Mouse (Mus musculus) common myeloid progenitor, adult 5-6 weeks (primary cell): ENCODE data around the gene Kirrel. TPM values are rescaled to one million over a fixed set of nuclear protein-coding genes. Genes with fewer than 3 reads are reported as not detected.

ENCODE experiments used
- ATAC-seq: replicated peaks from 2 replicates; pipeline ENCODE4 v1.8.0; 2016; ENCODE audit warnings: low read depth, mild to moderate bottlenecking, moderate TSS enrichment, inconsistent platforms; ENCODE audit not compliant: poor library complexity, severe bottlenecking
- total RNA-seq: library from RNA; stranded (forward); fragments of 200-1000, 187-1606 nt; gene quantifications from 2 replicates; pipeline ENCODE4 v1.2.3, GENCODE M21; 2017

Gene Kirrel
- total RNA-seq: 0.41 TPM in 1 of 2 replicates, not detected in the other

DNA sequence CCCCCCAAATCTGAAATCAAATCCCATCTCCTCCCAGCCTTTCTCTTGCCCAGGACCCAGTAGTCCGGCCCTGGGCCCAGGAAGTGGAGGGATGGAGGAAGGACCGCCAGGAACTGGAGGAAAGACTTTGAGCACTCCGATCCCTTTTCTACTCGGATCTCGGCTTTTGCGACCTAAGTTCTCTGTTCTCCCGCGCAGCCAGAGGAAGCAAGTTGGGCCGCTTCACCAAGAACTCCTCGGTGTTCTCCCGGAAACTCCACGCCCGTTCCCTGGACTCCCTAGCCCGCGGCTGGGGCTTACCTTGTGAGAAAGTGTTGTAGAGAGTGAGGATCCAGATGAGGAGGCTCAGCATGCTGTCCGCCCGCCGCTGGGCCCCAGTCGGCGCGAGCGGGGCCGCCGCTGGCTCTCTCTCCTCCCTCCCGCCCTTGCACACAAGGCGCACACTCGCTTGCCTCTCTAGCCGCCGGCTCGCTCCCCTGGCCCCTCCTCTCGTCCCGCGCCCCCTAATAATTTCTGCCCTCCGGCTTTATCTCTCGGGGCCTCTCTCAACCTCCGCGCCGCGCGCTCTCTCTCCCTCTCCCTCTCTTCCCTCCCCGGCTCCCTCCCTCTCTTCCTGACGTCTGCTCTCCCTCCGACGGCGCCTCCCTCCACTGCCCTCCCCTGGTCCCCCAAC lies at the start of gene Kirrel:
Gene Kirrel, minus strand, starts transcription at position 652 of the 673 bp plus-strand sequence.
- ATAC-seq: peak; percentile 68

DNA sequence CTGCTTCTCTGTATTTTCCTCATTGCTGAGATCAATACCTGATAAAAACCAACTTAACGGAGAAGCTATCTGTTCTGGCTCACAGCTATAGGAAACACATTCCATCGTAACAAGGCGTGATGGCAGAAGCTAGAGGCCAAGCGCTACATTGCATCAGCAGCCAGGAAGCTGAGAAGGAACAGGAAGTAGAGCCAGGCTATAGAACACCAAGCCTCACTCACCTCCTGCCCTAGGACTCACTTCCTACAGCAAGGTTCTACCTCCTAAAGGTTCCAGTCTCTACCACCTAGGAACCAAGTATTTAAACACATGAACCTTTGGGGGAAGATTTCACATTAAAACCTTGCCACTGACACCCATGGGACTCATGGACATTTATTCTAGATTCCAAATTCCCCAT lies 49.1 kb upstream of the Kirrel start:
- ATAC-seq: no peak

DNA sequence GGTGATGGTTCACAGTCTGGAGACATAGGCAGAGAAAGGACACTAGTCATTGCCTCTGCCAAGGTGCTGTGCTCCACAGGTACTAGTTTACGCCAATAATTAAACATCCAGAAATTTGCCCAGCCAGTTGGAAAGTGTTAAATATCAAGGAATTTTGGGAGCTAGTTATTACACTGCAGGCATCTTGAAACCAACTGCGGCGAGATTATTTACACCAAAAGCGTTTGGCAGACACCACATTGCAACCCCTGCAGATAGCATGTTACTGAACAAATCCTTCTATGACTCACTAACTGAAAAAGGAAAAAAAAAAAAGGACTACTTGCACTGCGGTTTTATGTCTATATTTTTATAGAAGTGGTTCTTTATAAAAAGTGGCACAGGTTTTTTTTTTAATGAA lies 47.8 kb upstream of the Kirrel start:
- no peak for ATAC-seq

GRCm38 (mm10) chr3:87215176-87215575 lies 40.6 kb upstream of the Kirrel start:
- ATAC-seq: no peak

DNA sequence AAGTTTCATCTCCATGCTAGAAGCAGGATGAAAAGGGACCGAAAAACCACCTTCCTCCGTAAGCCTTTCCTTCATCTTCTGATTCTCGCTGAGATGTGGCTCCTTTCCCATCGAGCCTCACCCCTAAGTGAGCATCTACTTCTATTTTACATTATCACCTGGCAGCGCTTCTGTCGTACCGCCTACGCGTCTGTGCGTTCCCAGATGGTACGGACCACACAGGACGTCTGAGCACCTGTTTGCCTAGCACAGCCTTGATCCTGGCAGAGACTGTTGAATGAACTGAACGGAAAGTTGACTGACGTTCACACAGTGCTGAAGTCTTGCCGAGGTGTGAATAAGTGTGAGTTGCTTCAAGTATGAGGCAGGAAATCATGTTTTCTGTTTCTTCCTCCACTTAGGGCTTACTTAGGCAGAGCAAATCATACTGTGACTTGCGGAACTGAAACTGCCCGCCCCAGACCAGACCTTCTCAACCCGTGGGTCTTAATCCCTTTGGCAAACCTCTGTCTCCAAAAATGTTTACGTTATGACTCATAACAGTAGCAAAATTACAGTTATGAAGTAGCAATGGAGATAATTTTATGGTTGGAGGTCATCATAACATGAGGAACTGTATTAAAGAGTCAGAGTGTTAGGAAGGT lies 39.8 kb upstream of the Kirrel start:
- no peak for ATAC-seq

DNA sequence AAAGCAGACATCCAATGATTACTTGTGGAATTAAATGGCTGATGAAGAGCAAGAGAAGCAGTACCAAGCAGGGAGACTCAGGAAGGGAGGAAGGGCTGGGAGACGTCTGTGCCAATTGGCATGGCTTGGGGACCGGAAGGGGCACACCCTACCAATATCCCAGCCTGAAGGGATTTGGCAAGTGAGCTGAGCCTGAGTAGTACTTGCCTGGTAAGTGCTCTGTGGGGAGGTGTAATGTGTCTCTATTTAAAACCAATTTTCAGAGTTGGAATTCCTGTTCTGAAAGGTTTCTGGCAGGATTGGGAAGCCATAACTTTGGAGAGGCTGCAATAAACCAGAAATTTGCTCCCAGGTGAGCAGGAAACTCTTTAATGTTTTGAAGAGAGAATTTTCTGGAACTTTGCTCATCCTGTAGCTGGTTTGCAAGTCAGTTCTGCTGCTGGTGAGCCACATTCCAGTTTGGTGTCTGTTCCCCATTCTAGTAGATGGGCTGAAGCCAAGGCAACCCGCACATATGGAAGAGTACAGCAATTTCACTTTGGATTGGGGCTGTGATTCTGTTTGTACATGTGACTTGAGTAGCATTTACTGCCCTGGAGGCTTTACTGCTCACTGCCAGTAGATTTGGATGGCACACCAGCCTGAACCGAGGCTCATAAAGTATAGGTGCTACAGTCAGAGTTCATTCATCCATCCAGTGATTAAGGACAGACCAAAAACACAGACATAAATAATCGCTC lies 32.0 kb upstream of the Kirrel start:
- no peak for ATAC-seq

GRCm38 (mm10) chr3:87196637-87197036 lies 22.1 kb upstream of the Kirrel start:
- ATAC-seq: no peak

DNA sequence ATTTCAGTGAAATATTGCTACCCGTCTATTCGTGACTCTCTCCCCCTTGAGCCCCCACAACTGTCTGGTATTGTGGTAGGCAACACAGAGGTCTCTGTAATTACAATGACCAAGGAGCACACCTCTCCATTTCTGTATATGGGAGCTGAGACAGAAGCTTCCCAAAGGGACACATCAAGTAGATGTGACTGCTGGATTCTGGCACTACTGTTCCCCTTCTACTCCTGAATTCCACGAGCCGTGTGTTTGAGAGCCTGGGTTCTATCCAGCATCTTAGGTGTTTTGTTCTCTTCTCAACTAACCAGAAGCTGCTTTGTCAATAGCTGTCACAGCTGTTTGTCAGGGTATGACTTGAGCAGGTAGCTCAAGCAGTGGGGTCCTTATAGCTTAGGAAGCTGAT lies 20.5 kb upstream of the Kirrel start:
- ATAC-seq: no peak

DNA sequence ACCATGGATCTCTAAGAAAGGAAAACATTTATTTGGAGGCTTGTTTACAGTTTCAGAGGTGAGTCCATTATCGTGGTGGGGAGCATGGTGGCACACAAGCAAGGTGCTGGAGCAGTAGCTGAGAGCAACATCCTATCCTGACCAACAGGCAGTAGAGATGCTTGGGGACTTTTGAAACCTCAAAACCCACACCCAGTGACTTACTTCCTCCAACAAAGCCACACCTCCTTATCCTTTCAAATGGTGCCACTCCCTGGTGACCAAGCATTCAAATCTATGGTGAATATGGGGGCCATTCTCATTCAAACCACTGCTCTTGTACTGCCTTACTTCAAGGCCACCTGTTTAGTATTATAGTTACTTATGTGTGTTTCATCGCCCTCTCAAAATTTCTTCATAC lies 20.0 kb upstream of the Kirrel start:
- ATAC-seq: no peak

- ATAC-seq: no peak
Measured at GRCm38 (mm10) chr3:87193756-87194155, 19.2 kb upstream of the Kirrel start.

DNA sequence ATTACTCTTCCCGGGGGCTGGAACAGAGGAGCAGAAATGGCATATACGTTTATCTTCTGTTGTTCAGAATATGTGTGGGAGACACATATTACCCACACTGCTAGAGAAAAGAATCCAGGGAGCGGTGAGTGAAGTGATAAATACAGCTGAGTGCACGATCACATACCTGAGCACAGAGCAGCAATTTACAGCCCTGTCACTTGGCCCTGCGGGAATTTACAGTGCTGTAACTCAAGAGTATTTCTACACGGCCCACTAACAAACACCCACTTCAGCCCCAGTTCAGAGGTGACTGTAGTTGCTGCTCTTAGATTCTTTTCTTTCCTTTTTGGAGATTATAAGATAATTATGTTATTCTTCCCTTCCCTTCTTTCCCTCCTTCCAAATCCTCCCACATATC lies 18.8 kb upstream of the Kirrel start:
- ATAC-seq: no peak

- no peak for ATAC-seq
Measured at GRCm38 (mm10) chr3:87176687-87177086, 2.1 kb upstream of the Kirrel start.

DNA sequence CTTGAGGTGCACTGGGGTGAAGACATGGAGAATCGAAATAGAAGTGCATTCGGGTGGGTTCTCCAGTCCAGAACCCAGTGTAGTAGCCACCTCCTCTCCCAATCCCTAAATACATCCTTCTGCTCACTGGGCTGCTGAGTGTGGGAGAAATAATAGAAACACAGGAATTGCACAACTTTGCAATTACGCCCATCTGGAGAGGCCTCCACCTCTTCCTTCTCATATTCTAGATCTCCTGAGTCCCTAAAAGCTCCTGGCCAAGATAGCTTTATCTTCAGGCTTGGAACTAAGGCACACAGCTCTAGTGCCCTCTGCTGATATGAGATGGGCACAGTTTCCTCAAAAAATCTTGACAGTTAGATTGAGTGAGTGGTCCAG lies 880 bp upstream of the Kirrel start:
- ATAC-seq: 0 out of 2 replicates have a peak, but pooled peaks have one; percentile 37

- ATAC-seq: no peak
Measured at GRCm38 (mm10) chr3:87174769-87175437, 356 bp upstream of the Kirrel start.

GRCm38 (mm10) chr3:87173486-87174085 lies 961 bp downstream of the Kirrel start:
- no peak for ATAC-seq

GRCm38 (mm10) chr3:87173103-87173444 lies 1.5 kb downstream of the Kirrel start:
- ATAC-seq: no peak

DNA sequence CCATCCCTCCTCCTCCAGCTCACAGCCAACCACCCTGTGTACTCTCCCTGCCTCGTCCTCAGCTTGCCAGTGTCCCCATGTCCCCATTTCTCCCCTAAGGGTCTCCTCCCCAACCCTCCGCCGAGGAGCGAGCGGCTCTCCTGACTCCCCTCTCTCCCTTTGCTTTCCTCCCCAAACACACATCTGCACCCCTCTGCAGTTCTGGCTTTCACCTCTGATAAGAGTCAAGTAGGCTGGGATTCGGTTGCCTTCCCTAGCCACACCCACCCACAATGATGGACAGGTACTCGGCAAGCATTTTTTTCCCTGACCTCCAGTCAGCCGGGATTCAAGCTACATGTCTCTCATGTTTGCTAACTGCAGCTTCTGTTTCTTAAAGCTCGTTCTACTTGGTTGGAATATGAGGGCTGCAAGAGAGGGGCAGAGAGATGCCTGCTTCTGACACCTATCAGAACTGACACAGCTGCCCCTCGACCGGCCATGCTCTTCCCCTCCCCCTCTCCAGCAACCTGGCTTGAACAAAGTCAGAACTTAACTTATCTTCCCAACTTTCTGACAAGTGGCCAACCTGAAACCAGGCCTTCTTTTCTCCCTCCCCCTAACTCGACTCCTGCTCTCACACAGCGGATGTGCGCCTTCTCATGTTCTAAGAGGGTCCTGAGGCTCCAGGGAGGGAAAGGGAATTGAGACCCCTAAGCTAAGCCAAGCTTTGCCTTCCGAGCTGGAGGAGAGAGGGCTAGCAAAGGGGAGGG lies 2.0 kb downstream of the Kirrel start:
- ATAC-seq: 0 out of 2 replicates have a peak, but pooled peaks have one; percentile 9

DNA sequence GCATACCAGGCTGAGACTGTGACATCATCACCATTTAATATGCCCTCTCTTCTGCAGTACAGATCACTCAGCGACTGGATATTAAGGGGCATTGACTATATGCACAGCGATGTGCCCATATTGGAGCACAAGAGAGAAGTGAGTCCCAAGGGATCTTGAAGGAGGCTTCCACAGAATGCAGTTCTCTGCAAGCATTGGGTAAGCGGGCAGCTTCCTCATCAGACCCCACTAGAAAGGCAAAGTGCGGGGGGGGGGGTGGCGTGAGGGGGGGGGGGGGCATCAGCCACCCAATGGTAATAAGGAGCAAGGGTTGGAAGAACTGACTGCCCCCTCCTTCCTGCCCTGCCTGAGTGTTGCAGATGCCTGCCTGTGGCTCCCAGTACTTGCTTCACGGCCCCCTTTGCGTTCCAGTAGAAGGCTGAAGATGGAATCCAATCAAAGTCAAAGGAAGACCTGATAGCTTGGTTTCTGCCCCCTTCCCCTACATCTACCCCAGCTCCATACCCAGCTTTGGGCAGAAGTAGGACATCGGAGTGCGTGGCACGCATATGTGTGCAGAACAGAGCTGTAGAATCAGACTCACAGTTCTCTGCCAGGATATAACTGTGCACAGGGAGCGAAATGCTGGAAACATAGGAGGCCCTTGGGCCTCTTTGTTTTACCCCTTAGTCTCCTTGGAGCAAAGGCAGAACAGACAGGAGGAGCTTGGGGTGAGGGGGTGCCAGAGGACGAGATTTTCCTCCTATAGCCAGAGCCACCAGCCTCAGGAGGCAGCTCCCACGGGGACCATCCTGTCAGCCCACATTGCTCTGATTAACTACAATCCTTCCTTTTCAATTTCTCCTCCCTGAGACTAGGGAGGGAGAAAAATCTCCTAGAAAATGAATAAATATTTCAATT lies 3.1 kb downstream of the Kirrel start:
- ATAC-seq: no peak
